Comparison of ENCODE assay signal across 7 mouse cellular contexts in the genomic region with DNA sequence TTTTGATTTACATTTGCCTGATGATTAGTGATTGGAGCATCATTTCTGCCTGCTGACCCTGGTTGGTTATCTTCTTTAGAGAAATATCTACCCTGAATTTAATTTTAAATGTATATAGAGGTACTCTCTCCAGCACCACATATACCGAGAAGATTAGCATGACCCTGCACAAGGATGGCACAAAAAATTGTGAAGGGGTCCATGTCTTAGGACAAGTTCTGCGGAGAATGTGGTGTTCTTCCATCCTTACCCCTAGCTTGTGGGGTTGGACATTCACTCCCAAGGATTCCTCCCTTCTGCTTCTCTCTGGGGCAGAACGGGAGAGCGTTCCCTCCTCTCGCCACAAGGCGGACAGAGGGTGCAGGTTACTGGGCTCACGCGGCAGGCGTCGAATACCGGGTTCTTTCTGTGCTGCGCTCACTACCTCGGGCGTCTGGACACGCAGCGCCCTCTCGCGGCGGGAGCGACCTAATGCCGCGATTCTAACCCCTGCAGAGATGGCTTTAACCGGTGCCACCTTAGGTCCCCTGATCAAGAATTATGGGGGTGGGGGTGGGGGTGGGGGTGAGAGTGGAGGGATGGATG.
A peak's percentile ranks its signal among the peaks of the same experiment; 100 is the strongest.
DNase-seq lines count a peak whose midpoint lies in the region; ATAC-seq and TF ChIP-seq lines count a peak whose summit lies in the region.

No protein-coding gene starts in this region.

- H3K27ac ChIP-seq in embryonic facial prominence, embryonic 12.5 days, result no peak overlapping the region
- no peak overlapping the region for H3K27ac ChIP-seq in limb, embryonic 14.5 days (replicated peaks; ENCODE audit: low read depth, low read length)
- no peak overlapping the region for H3K27ac ChIP-seq in midbrain, postnatal 0 days (ENCODE audit: low read depth, low read length)

- H3K4me2 ChIP-seq in embryonic facial prominence, embryonic 12.5 days (replicated peaks), result no peak overlapping the region
- no peak overlapping the region for H3K4me2 ChIP-seq in limb, embryonic 14.5 days (replicated peaks; ENCODE audit: low read depth, low read length, severe bottlenecking)
- H3K4me2 ChIP-seq in midbrain, postnatal 0 days (ENCODE audit: low read depth, low read length, poor library complexity, severe bottlenecking), result 0 out of 2 replicates have a peak overlapping the region, but pooled peaks have one; percentile 15

- peak; percentile 75; the same call in 1 of the 2 replicates for ATAC-seq in embryonic facial prominence, embryonic 12.5 days (ENCODE audit: insufficient number of reproducible peaks, insufficient read depth, low FRiP score, low TSS enrichment)
- ATAC-seq in limb, embryonic 14.5 days (ENCODE audit: low FRiP score, low read depth), result peak; percentile 81
- ATAC-seq in midbrain, postnatal 0 days (ENCODE audit: low FRiP score), result peak; percentile 74

- no peaks in the 10 kb centered on the region for H3K36me3 ChIP-seq in embryonic facial prominence, embryonic 12.5 days
- no peaks in the 10 kb centered on the region for H3K36me3 ChIP-seq in limb, embryonic 14.5 days (ENCODE audit: control insufficient read depth, insufficient read depth, low read length)
- no peaks in the 10 kb centered on the region for H3K36me3 ChIP-seq in midbrain, postnatal 0 days (ENCODE audit: insufficient read depth, low read length)

- H3K9ac ChIP-seq in embryonic facial prominence, embryonic 12.5 days, result no peak overlapping the region
- no peak overlapping the region for H3K9ac ChIP-seq in limb, embryonic 14.5 days (ENCODE audit: low read depth, low read length, severe bottlenecking)
- H3K9ac ChIP-seq in midbrain, postnatal 0 days (replicated peaks; ENCODE audit: low read length, poor library complexity, severe bottlenecking), result no peak overlapping the region

- 4% methylated on average over 23 of the region's 23 CpGs for WGBS in embryonic facial prominence, embryonic 12.5 days
- 6% methylated on average over 23 of the region's 23 CpGs for WGBS in limb, embryonic 14.5 days
- WGBS in midbrain, postnatal 0 days, result 5% methylated on average over 23 of the region's 23 CpGs

- TF ChIP-seq CTCF in midbrain, postnatal 0 days (IDR thresholded peaks at IDR 0.05), result peak; percentile 75

- no peaks in the 10 kb centered on the region for H3K9me3 ChIP-seq in embryonic facial prominence, embryonic 12.5 days
- H3K9me3 ChIP-seq in limb, embryonic 14.5 days (ENCODE audit: control insufficient read depth, low read length), result no peaks in the 10 kb centered on the region
- no peaks in the 10 kb centered on the region for H3K9me3 ChIP-seq in midbrain, postnatal 0 days (ENCODE audit: low read length)

- peak; percentile 83 for DNase-seq in adrenal gland, postnatal 25 days
- DNase-seq in heart, adult 8-10 months (ENCODE audit: low spot score), result peak; percentile 25
- DNase-seq in kidney, adult 9 months, result peak; percentile 83
- DNase-seq in limb, embryonic 14.5 days (ENCODE audit: low spot score), result peak; percentile 78
- DNase-seq in midbrain, postnatal 0 days (ENCODE audit: low spot score), result peak; percentile 83
- peak; percentile 65 to 89 for DNase-seq in spleen, postnatal 10 days (ENCODE audit: low spot score in 2 of 2)

- no peaks in the 10 kb centered on the region for H3K4me1 ChIP-seq in embryonic facial prominence, embryonic 12.5 days
- no peaks in the 10 kb centered on the region for H3K4me1 ChIP-seq in limb, embryonic 14.5 days (ENCODE audit: control insufficient read depth, insufficient read depth, low read length)
- H3K4me1 ChIP-seq in midbrain, postnatal 0 days (ENCODE audit: insufficient read depth, low read length), result no peaks in the 10 kb centered on the region

- TF ChIP-seq POLR2A in limb, embryonic 14.5 days (IDR thresholded peaks at IDR 0.05; ENCODE audit: borderline replicate concordance, extremely low read depth, insufficient read depth, insufficient read length), result no peak

- no peak overlapping the region for H3K4me3 ChIP-seq in embryonic facial prominence, embryonic 12.5 days
- H3K4me3 ChIP-seq in limb, embryonic 14.5 days (replicated peaks; ENCODE audit: low read length), result no peak overlapping the region
- H3K4me3 ChIP-seq in midbrain, postnatal 0 days (ENCODE audit: low read depth, low read length), result no peak overlapping the region

- H3K27me3 ChIP-seq in embryonic facial prominence, embryonic 12.5 days, result no peaks in the 10 kb centered on the region
- no peaks in the 10 kb centered on the region for H3K27me3 ChIP-seq in limb, embryonic 14.5 days (ENCODE audit: control insufficient read depth, insufficient read depth, low read length)
- H3K27me3 ChIP-seq in midbrain, postnatal 0 days (ENCODE audit: insufficient read depth, low read length), result no peaks in the 10 kb centered on the region

Comparison
In these comparisons a context has a peak if more than half of its experiments do, and no peak if none do; other contexts are left out.
1. DNase-seq: peak in every context shown above with its lines; median percentile 83 in adrenal gland, postnatal 25 days; 83 in kidney, adult 9 months; 83 in midbrain, postnatal 0 days; 78 in limb, embryonic 14.5 days; 77 in spleen, postnatal 10 days; 25 in heart, adult 8-10 months.